Mouse (Mus musculus): Measurements from ENCODE around the gene Bmp7. TPM values are rescaled to one million over a fixed set of nuclear protein-coding genes. Genes with fewer than 3 reads are reported as not detected.
A peak's percentile ranks its signal among the peaks of the same experiment; 100 is the strongest.

The Bmp7 gene
- polyA plus RNA-seq, 1 experiment from 2014 or later = 67.2 TPM

DNA sequence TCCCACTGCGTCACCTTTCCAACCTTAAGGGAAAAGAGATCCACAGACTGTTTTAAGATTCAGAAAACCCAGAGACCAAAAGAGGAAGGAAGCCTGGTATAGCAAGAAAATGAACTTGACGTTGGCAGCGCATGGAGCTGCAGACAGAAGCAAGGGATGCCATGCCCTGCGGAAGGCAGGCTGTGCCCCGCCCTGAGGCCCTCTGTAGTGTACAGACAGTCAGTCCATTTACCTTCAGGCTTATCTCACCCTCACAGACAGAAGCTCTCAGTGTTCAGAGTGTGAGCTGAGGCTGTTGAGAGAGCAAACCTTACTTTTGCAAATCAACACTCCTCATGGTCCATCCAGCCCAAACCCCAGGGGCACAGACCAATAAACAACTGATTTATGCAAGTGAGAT is 35.1 kb downstream of the Bmp7 start:
- H3K4me1 ChIP-seq (replicated peaks) = peaks cover 94% of the 10 kb centered on the region

DNA sequence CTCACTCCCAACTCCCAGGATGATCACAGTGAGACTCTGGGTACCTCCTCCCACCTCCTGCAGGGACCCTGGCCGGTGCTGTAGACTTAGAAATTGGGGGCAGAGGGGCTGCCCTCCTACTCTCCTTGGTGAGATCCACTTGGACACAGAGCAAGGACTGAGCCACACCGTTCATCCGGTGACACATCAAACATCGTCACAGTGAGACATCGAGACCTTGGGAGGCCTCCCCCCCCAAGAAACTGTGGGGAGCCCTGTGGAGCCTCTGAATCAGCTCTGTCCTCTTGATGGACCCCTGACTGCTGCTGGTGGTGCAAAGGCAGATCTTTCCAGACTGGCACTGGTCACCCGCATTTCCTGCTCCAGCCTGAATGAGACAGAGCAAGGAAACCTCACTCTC is 35.5 kb downstream of the Bmp7 start:
- WGBS = 76% methylated on average over 6 of the region's 6 CpGs
- ATAC-seq (ENCODE audit: insufficient number of reproducible peaks, low FRiP score) = no peak
- no peak overlapping the region for H3K27ac ChIP-seq (ENCODE audit: poor library complexity, severe bottlenecking)
- H3K4me2 ChIP-seq = no peak overlapping the region
- H3K4me3 ChIP-seq = no peak overlapping the region
- peaks cover 89% of the 10 kb centered on the region for H3K4me1 ChIP-seq (replicated peaks)
- 0 out of 2 replicates have a peak, but pooled peaks cover 4% of the 10 kb centered on the region for H3K36me3 ChIP-seq
- no peak overlapping the region for H3K9ac ChIP-seq
- no peaks in the 10 kb centered on the region for H3K9me3 ChIP-seq (replicated peaks)
- H3K27me3 ChIP-seq (replicated peaks) = no peaks in the 10 kb centered on the region

More for the DNA sequence above, 35.1 kb downstream of the Bmp7 start:
- Histone ChIP-seq H3K36me3 (0 out of 2 replicates have a peak, but pooled peaks cover 4% of the 10 kb centered on the region), H3K4me3 (no peak overlapping the region), H3K4me2 (no peak overlapping the region), H3K27me3 (replicated peaks) (no peaks in the 10 kb centered on the region), H3K27ac (ENCODE audit: poor library complexity, severe bottlenecking) (peak overlapping the region; percentile 52; the same call in 1 of the 2 replicates), H3K9ac (no peak overlapping the region), H3K9me3 (replicated peaks) (no peaks in the 10 kb centered on the region)
- 67% methylated on average over 5 of the region's 5 CpGs for WGBS
- no peak for ATAC-seq (ENCODE audit: insufficient number of reproducible peaks, low FRiP score)

DNA sequence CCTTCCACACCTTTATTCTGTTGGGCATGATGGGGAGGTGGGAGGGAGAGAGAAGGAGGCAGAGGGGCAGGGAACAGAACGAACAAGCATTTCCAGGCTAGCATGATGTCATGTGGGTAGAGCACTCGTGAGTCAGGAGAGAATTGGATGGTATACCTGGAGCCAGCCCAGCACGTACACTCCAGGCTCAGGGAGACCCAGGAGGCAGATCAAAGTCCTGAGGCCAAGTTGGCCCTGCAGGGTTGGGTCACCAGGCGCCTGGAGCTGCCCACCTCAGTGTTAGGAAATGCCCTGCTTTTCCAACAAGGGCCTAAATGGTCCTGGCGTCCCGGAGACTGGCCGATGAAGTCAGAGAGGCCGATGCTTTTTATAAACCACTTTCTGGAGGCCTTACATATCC is 36.6 kb downstream of the Bmp7 start:
- Histone ChIP-seq H3K4me3 (no peak overlapping the region), H3K4me2 (no peak overlapping the region), H3K36me3 (peaks cover 9% of the 10 kb centered on the region), H3K4me1 (replicated peaks) (peaks cover 78% of the 10 kb centered on the region), H3K9ac (no peak overlapping the region), H3K9me3 (replicated peaks) (peaks cover 4% of the 10 kb centered on the region), H3K27me3 (replicated peaks) (no peaks in the 10 kb centered on the region), H3K27ac (ENCODE audit: poor library complexity, severe bottlenecking) (no peak overlapping the region)
- 69% methylated on average over 8 of the region's 8 CpGs for WGBS
- ATAC-seq (ENCODE audit: insufficient number of reproducible peaks, low FRiP score) = no peak

DNA sequence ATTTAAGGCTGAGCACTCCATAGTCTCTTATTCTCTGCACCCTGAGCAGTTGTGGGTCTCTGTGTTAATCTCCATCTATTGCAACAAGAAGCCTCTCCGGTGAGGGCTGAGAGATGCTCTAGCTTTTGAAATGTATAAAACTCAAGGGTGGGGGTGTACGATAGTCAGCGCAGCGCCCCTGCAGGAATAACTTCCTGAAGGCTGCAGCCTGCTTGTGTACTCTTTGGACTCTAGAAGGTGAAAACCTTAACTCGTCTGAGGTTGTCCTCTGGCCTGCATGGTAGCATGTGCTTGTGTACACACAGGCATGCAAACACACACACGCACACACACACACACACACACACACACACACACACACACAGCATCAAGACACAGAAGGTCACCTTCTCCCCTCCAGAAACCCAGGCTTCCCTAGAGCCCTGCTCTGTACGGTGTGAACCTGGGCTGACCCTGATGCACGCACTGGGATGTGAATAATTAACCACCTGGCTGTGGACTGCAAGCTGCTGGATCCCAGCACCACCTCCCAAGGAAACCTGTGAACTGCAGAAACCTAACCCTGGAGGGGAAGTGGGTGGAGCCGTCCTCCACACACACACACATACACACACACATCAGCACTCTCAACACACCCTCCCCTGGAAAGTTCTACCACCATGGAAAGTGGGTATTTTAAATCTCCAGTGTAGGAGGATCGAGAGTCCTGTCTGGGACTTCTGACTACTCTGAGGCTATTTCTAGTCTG is 39.0 kb downstream of the Bmp7 start:
- H3K9me3 ChIP-seq (replicated peaks) = peaks cover 12% of the 10 kb centered on the region
- peak overlapping the region; percentile 21; the same call in 1 of the 2 replicates for H3K27ac ChIP-seq (ENCODE audit: poor library complexity, severe bottlenecking)
- H3K9ac ChIP-seq = no peak overlapping the region
- WGBS = 64% methylated on average over 10 of the region's 10 CpGs
- ATAC-seq (ENCODE audit: insufficient number of reproducible peaks, low FRiP score) = no peak
- H3K4me2 ChIP-seq = no peak overlapping the region
- no peaks in the 10 kb centered on the region for H3K27me3 ChIP-seq (replicated peaks)
- peaks cover 15% of the 10 kb centered on the region for H3K36me3 ChIP-seq
- H3K4me3 ChIP-seq = no peak overlapping the region
- peaks cover 68% of the 10 kb centered on the region for H3K4me1 ChIP-seq (replicated peaks)

DNA sequence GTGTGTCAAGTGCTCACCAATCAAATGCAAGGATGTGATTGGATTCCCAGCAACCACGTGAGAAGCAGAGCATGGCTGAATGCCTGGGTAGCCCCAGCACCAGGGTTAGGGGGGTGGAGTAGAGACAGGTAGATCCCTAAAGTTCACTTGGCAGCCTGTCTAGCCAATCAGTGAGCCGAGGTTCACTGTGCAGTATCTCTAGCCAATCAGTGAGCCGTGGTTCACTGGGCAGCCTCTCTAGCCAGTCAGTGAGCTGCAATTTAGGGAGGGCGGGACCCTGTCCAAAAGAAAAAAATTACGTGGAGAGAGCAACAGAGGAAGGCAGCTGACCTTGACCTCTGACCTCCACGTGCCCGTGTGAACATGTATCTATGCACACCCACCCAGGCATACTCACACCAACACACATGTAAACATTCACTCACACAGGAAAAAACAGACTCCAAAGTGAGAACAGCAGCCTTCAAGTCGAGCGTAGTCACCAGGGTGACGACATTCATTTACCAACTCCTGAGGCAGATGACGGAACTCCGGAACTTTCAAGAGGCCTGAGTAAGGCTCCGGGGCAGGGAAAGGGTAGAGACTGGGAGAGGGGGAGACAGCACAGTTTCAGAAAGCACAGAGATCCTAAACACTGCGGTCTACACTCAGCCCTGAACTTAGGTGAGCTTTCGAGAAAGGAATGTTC is 50.2 kb downstream of the Bmp7 start:
- ATAC-seq (ENCODE audit: insufficient number of reproducible peaks, low FRiP score) = no peak
- Histone ChIP-seq H3K27me3 (replicated peaks) (no peaks in the 10 kb centered on the region), H3K4me3 (no peak overlapping the region), H3K9me3 (replicated peaks) (no peaks in the 10 kb centered on the region), H3K4me2 (no peak overlapping the region), H3K4me1 (replicated peaks) (peaks cover 28% of the 10 kb centered on the region), H3K27ac (ENCODE audit: poor library complexity, severe bottlenecking) (peak overlapping the region; percentile 32; the same call in 1 of the 2 replicates), H3K9ac (no peak overlapping the region), H3K36me3 (peaks cover 37% of the 10 kb centered on the region)
- WGBS = 48% methylated on average over 15 of the region's 15 CpGs

DNA sequence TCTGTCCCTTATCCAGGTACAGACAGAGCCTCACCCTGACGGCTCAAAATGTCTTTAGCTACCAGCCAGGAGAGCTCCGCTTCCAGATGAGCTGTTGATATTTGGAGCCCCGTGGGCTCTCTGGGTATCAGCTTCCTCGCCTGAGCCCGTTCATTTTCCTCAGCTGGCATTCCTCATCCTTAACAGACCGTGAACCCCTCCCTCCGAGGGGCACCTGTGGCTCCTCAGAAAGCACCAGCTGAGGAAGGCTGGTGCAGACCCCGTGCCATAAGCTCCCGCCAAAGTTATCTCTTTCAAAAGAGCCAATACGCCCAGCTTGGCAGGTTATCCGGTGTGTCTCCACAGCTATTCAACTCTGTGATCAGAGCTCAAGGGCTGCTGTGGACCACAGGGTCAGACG is 50.9 kb downstream of the Bmp7 start:
- Histone ChIP-seq H3K9ac (no peak overlapping the region), H3K27ac (ENCODE audit: poor library complexity, severe bottlenecking) (no peak overlapping the region), H3K36me3 (peaks cover 37% of the 10 kb centered on the region), H3K27me3 (replicated peaks) (no peaks in the 10 kb centered on the region), H3K4me2 (no peak overlapping the region), H3K4me1 (replicated peaks) (peaks cover 23% of the 10 kb centered on the region), H3K9me3 (replicated peaks) (no peaks in the 10 kb centered on the region), H3K4me3 (no peak overlapping the region)
- no peak for ATAC-seq (ENCODE audit: insufficient number of reproducible peaks, low FRiP score)
- 75% methylated on average over 12 of the region's 12 CpGs for WGBS

DNA sequence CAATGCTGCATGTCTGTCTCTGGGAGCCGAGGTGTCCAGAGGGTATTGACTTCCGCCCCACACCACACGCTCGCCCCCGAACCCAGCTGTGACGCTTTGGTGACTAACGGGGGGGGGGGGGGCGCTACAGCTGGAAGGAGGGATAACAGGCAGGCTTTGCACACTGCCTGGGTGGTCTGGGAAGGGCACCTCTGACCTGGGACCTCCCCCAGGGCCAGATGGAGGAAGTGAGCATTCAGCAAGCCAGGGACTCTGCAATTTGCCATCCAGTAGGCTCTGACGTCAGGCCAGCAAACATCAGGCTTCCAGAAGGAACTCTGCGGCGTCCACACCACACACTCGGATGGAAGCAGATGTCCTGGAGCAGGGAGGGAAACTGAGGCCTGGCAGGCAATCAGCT is 52.0 kb downstream of the Bmp7 start:
- Histone ChIP-seq H3K36me3 (peaks cover 33% of the 10 kb centered on the region), H3K27ac (ENCODE audit: poor library complexity, severe bottlenecking) (no peak overlapping the region), H3K27me3 (replicated peaks) (no peaks in the 10 kb centered on the region), H3K9ac (no peak overlapping the region), H3K4me3 (no peak overlapping the region), H3K4me1 (replicated peaks) (peaks cover 31% of the 10 kb centered on the region), H3K4me2 (no peak overlapping the region), H3K9me3 (replicated peaks) (no peaks in the 10 kb centered on the region)
- WGBS = 61% methylated on average over 12 of the region's 12 CpGs
- ATAC-seq (ENCODE audit: insufficient number of reproducible peaks, low FRiP score) = no peak

DNA sequence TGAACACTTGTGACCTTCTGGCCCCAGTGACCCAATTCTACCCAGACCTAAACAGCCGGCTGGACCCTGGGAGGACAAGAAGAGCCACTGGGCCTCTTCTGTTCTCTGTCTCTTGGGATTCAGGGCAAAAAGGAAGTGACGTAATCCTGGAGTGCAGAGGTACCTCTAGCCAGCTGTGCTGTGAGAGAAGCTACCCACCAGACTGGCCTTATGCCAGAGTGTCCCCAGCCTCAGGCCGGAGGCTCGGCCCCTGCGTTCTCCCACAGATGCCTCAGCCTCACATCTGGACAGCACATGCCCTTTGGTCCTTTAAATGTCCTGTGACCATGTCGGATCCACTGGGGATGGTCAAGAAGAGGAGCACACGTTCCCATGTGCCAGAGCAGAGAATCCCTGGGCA is 54.3 kb downstream of the Bmp7 start:
- H3K4me1 ChIP-seq (replicated peaks) = peaks cover 52% of the 10 kb centered on the region
- H3K4me2 ChIP-seq = no peak overlapping the region
- H3K9ac ChIP-seq = no peak overlapping the region
- whole genome bisulfite sequencing = 46% methylated on average over 7 of the region's 7 CpGs
- no peaks in the 10 kb centered on the region for H3K27me3 ChIP-seq (replicated peaks)
- no peak overlapping the region for H3K27ac ChIP-seq (ENCODE audit: poor library complexity, severe bottlenecking)
- no peak for ATAC-seq (ENCODE audit: insufficient number of reproducible peaks, low FRiP score)
- peaks cover 11% of the 10 kb centered on the region; the same call in 1 of the 2 replicates for H3K36me3 ChIP-seq
- H3K9me3 ChIP-seq (replicated peaks) = no peaks in the 10 kb centered on the region
- H3K4me3 ChIP-seq = no peak overlapping the region

DNA sequence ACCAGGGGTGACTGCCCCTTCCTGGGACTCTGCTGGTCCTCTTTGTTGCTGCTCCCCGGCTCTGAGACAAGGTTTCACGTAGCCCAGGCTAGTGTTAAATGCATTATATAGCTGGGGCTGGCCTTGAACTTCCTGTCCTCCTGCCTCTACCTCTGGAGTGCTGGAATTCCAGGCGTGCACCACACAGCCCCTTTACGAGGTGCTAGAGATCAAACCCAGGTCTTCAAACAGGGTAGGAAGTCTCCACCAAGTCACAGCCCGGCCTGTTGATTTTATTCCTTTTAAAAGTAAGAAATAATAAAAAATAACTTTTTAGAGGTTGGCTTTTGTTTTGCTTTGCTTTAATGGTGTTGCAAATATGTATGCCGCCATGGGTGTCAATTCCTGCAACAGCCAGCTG is 55.5 kb downstream of the Bmp7 start:
- Histone ChIP-seq H3K9me3 (replicated peaks) (no peaks in the 10 kb centered on the region), H3K4me3 (no peak overlapping the region), H3K27me3 (replicated peaks) (no peaks in the 10 kb centered on the region), H3K36me3 (peaks cover 3% of the 10 kb centered on the region; the same call in 1 of the 2 replicates), H3K9ac (no peak overlapping the region), H3K27ac (ENCODE audit: poor library complexity, severe bottlenecking) (no peak overlapping the region), H3K4me1 (replicated peaks) (peaks cover 52% of the 10 kb centered on the region), H3K4me2 (no peak overlapping the region)
- 70% methylated on average over 6 of the region's 6 CpGs for WGBS
- no peak for ATAC-seq (ENCODE audit: insufficient number of reproducible peaks, low FRiP score)

DNA sequence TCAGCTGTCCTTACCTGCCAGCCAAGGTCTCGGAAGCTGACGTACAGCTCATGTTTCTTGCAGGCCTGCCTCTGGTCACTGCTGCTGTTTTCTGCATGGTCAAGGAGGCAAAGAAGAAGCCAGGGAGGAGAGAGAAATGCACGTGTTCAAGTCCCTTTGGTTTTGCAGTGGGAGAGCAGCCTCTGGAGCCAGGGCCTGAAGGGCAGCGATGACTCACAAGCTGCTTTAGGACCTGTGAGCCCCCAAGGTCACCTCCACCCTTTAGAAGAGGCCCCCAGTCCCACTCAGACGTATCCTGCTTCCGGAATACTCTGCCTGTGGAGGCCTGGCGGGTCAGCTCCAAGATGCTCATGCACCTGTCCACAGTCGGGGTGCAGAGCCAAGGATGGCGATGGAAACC is 64.9 kb downstream of the Bmp7 start:
- Histone ChIP-seq H3K4me1 (replicated peaks) (peaks cover 69% of the 10 kb centered on the region), H3K4me3 (no peak overlapping the region), H3K27me3 (replicated peaks) (no peaks in the 10 kb centered on the region), H3K36me3 (peaks cover 26% of the 10 kb centered on the region), H3K27ac (ENCODE audit: poor library complexity, severe bottlenecking) (peak overlapping the region; percentile 92), H3K9ac (peak overlapping the region; percentile 40), H3K4me2 (no peak overlapping the region), H3K9me3 (replicated peaks) (no peaks in the 10 kb centered on the region)
- ATAC-seq (ENCODE audit: insufficient number of reproducible peaks, low FRiP score) = no peak
- 62% methylated on average over 9 of the region's 9 CpGs for WGBS

DNA sequence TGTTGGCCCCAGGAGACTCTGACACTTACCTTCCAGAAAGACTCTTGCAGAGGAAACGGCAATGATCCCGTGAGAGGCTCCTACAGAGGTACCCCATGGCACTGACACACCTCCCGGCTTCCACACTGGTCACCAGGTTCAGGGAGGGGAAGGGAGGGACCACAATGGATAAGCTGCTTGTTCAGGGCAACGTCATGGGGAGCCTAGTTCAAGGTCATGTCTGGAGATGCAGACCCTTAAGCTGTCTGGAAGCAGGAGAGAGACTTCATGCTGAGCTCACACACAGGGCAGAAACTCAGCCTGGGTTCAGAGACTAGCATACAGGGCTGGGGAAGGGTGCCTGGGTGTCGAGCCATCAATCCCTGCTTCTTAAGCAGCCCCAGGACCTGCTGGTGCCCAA is 73.8 kb downstream of the Bmp7 start:
- Histone ChIP-seq H3K4me3 (no peak overlapping the region), H3K27me3 (replicated peaks) (no peaks in the 10 kb centered on the region), H3K36me3 (peaks cover 26% of the 10 kb centered on the region), H3K9me3 (replicated peaks) (peaks cover 4% of the 10 kb centered on the region; the same call in 1 of the 2 replicates), H3K4me1 (replicated peaks) (peaks cover 64% of the 10 kb centered on the region), H3K4me2 (no peak overlapping the region), H3K27ac (ENCODE audit: poor library complexity, severe bottlenecking) (peak overlapping the region; percentile 75), H3K9ac (no peak overlapping the region)
- whole genome bisulfite sequencing = 54% methylated on average over 5 of the region's 5 CpGs
- ATAC-seq (ENCODE audit: insufficient number of reproducible peaks, low FRiP score) = no peak
